Mouse (Mus musculus): ENCODE results near the gene Pitpnc1.
A peak's percentile ranks its signal among the peaks of the same experiment; 100 is the strongest.

The Pitpnc1 gene

DNA sequence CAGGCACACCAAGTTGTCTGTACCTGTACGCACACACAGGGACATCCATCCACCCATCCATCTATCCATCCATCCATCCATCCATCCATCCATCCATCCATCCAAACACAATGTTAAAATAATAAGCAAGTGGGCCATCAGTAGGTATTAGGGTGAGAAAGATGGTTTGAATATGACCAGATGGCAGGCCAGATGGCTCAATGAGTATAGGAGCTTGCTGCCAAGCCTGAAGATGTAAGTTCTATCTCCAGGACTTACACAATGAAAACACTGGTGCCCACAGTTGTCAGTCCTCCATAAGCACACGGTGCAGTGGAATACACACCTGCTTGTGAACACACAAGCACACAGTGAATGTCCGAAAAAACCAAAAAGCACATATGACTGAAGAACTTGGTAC lies 186.9 kb downstream of the Pitpnc1 start:
- no peak for DNase-seq (ENCODE audit: low spot score in 2 of 2)

DNA sequence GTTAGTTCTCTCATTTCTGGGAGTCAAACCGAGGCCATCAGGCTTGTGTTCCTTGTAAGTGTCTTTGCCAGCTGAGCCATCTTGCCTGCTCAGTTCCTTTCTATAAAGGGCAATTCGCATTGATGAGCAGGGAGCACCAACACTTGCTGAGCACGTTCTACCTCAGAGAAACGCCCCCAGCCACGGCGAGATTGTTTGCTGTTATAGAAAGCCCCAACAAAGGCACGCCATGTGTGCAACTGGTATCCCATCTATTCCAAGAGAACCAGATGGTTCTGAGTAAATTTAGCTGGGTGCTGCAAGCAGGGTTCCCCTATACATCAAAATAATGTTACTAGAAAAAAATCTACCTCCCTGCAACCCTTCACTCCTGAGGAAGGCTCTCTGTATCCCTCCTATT lies 188.0 kb downstream of the Pitpnc1 start:
- DNase-seq (ENCODE audit: low spot score in 2 of 2), result no peak

DNA sequence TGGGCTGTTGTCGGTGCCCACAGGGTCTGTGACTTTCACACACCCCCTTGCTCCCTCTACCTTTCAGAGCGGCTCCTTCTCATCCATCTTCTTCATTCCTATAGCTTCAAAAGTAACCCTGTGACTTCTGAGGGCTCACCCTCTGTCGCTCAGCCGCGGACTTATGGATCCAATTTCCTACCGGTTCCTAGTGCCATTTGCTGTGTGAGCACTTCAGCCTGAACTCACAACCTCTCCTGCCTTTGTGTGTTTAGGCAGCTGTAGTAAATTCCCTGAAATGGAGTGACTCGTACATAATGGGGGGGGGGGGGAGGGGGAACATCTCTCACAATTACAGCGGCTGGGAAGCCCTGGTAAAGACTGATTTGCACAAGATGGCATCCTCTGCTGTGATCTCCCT lies 191.2 kb downstream of the Pitpnc1 start:
- no peak for DNase-seq (ENCODE audit: low spot score in 2 of 2)

DNA sequence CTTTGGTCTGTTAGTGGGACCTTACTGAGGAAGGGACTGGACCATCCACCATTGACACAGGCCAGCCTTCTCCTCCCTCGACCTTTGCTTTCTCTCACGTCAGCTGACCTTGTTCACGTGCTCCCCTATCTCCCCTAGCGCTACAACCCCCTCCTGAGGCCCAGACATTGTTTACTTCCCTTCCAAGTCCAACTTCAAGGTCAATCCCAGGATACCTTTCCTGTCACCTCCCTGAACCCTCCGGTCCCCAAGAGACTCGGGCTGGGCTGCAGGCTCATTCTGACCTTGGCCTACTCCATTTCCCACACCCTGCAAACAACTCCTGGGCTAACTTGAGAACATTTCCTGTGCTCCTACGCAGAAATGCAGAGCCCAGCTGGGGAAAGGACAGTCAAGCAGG lies 193.6 kb downstream of the Pitpnc1 start:
- no peak for DNase-seq (ENCODE audit: low spot score in 2 of 2)

DNA sequence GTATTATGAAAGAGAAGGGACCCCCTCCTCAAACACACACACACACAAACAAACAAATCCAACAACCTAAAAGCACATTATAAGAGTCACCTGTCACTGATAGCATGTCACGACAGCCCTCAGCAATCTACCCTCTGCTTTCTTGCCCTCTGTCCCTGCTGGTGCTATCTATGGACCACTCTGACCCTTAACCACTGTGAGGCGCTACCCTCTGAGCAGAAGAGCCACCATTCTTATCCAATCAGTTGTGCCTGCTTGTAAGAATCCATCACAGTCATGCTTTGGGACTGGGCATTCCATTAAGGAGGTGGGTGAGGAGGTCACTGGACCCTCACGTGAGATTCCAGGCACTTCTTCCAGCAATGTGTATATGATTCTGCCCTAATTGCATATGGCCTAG lies 194.2 kb downstream of the Pitpnc1 start:
- no peak for DNase-seq (ENCODE audit: low spot score in 2 of 2)

DNA sequence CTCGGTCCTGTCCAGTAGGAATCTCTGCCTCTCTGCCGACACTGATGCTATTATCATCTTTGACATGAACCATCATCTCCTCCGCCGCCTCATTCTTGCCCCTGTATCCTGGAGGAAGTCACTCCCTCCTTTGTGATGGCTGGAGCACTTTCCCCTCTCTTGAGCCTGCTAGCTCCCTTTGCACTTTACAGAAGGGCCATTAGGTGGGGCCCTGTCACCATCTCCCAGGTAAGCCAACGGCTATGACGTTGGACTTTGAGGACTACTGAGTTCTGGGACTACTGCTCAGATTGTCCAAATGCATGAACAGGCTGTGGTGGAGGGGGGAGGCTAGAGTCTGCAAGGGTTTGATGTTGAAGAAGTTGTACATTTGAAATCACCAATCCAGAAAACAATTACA lies 194.6 kb downstream of the Pitpnc1 start:
- DNase-seq (ENCODE audit: low spot score in 2 of 2), result peak in 1 of 2 experiments; percentile 9

DNA sequence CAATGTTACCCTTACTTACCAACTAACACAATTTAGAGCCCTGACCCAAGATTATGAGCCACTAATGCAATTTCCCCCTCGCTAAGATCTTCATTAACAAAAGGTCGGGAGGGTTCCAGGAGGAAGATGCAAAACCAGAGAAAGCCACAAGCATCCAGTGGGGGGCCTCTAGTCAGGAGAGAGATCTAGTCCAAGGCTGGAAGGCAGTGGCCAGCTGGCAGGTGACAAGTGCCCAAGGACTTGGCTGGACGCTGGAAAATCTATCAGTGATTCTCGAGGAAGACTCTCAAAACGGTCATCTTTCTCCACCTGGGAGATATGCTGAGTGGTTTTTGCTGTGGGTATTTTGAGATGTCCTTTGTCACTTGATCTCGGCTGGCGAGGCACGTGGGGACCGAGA lies 196.3 kb downstream of the Pitpnc1 start:
- no peak for DNase-seq (ENCODE audit: low spot score in 2 of 2)

DNA sequence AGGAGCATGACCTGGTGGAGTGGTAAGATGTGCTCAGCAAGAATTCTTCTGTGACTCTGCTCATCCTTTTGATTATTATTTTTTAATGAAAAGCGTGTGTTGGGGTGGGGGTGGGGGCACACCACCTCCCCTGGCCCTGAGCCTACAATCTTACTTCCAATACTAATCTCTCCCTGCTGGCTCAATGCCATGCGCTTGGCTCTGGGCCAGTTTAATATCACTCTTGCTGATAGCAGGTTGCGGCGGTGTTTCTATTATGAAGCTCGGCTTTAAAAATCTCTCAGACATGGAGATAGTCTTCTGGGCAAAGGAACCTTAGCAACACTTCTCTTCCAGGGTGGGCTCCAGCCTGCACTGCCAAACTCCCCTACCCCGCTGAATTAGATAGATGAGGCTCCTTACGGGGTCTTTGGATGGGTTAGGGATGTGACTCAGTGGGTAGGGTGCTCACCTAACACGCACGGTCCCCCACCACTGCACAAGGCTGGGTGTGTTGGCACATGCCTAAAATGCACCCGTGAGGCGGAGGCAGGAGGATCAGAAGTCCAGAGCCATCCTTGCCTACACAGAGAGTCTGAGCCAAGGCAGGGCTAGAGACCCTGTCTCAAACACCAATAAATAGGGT lies 198.0 kb downstream of the Pitpnc1 start:
- DNase-seq (ENCODE audit: low spot score in 2 of 2), result no peak

DNA sequence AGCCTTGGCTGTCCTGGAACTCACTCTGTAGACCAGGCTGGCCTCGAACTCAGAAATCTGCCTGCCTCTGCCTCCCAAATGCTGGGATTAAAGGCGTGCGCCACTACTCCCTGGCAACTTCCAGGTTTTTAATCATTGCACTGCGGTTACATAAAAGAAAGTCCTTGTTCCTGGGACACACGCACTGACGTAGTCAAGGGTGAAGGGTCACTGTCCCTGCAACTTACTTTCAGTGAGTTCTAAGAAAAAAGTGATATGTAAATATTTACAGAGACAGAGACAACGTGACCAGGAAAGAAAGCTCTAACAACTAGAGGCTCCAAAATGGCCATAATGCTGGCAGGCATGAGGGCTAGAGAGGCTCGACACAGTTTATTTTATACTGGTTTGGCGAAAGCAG lies 199.9 kb downstream of the Pitpnc1 start:
- DNase-seq (ENCODE audit: low spot score in 2 of 2), result no peak

DNA sequence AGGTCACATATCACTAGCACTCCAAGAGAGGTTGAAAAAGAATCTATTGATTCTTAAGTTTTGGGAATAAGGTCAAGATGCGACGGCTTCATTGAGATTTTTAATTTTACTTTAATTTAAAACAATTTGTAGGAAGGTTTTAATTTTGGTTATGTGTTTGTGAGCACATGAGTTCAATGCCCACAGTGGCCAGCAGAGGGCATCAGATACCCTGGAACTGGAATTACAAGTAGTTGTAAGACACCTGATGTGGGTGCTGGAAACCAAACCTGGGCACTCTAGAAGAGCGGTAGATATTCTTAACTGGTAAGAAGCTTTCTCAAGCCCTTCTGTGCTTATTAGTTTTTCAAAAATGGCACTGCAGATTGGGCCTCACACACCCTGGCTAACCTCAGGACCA lies 203.0 kb downstream of the Pitpnc1 start:
- peak in 1 of 2 experiments; percentile 19 for DNase-seq (ENCODE audit: low spot score in 2 of 2)

DNA sequence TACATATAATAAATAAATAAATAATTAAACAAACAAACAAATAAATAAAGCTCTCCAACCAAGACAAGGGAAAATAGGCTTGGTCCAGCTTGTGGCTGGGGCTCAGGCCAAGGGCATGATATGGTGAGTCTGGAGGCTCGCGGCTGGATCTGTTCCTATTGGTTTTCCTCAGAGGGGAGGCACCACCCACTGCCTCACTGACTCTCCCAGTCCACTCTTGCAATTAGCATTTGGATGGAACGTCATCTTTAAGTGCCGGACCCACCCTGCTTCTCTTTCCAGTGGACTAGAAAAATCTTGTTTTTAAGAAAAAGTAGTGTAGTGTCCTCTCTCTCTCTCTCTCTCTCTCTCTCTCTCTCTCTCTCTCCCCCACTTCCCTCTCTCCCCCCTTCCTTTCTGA lies 204.6 kb downstream of the Pitpnc1 start:
- no peak for DNase-seq (ENCODE audit: low spot score in 2 of 2)

DNA sequence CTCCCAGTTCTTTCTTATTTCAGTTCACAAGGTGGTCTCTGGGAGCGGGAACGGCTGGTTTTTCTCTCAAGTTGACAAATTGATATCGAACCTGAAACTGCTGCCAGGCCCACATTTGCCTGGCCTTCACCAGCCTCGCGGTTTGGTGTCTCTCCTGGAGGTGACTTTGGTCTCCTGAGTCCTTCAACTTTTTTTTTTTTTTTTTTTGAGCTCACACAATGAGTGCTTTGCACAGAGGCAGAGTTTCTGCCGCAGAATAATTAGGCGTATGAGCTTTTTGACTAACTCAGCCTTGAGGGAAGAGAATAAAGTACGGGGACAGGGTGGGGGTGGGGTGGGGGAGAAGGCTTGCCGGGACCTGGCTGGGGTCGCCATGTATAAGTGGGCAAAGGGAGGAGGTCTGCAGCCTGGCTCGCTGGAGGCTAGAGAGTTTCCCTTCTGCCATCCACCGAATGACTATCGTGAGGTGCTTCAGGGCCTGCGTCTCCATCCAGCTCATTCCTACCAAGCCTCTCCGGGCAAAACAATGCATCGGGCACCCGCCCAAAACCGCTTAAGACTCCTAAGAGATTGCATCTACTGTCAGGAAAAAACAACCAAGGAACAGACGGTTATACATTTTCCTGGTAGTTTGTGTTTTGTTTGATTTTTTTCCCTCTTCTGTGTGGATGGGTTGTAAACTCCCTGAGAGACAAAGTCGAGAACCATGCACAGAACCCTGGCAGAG lies 205.4 kb downstream of the Pitpnc1 start:
- no peak for DNase-seq (ENCODE audit: low spot score in 2 of 2)

DNA sequence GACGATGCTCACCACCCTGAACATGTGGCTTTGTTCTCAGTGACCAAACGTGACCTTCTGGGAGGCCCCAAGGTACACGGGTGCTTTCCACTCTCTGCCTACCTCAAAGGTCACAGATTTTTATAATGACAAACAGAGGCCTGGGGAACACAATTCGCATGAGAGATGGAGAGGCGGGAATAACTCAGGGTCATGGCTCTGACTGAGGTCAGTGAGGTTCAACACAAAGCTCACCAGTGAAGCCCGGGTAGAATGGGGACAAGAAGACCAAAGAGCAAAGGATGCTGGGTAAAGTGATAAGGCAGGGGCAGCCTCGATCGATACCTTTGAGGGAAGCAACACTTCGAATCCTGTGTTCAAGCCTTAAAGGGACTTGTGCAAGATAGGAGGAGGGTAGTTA lies 206.7 kb downstream of the Pitpnc1 start:
- DNase-seq (ENCODE audit: low spot score in 2 of 2), result no peak

DNA sequence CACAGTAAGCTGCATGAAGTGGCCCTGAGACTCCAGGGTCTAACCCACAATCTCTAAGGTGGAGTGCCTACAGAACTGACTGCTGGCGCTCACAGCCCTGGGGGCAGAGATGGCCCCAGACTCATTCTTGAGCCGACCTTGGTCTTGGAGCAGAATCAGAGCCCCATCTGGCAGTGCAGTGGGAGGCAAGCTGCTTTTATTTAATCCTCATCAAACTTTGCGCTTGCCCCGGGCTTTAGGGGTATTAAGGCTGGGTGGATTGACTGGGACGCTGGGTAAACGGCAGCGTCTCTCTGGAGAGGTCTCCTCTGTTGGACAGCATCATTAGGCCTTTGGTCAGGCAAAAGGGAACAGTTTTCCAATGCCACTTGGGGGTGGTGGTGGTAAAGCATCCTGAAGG lies 211.1 kb downstream of the Pitpnc1 start:
- DNase-seq (ENCODE audit: low spot score in 2 of 2), result no peak

DNA sequence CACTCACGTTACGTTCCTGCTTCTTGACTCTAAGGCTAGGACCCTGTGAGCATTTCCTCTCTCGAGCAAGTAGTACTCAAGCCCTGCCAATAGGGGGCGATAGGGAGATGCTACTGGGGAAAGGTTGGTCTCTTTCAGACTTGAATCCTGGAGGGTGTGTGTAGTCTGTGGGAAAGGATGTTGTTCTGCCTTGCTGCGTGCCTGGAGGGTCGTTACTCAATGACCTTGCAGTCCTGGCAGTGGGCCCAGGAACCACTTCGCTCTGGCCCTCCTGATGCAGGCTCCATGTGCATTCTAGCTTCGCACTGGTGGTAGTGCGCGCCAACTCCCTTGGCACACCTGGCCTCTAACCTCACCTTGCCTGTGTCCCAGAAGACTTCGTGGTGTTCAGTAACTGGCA lies 215.3 kb downstream of the Pitpnc1 start:
- DNase-seq (ENCODE audit: low spot score in 2 of 2), result peak in 1 of 2 experiments; percentile 42

DNA sequence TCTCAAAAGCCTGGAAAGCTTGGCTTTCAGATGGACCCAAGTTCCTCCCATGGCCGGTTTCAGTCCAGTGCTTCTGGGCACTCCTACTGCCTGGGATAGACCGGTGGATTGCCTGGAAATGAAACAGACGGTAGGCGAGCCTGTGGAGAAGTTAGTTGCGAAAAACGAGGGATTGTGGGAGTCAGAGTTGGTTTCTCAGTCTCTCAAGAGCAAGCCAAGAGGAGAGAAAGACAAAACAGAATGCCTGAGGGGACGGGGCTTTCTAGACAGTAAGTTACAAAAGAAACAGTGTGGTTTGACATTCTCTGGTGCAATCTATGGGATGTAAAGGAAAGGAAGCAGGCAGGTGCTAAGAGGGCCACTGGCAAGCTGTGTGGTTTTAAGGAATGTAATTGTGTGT lies 216.3 kb downstream of the Pitpnc1 start:
- DNase-seq (ENCODE audit: low spot score in 2 of 2), result no peak

DNA sequence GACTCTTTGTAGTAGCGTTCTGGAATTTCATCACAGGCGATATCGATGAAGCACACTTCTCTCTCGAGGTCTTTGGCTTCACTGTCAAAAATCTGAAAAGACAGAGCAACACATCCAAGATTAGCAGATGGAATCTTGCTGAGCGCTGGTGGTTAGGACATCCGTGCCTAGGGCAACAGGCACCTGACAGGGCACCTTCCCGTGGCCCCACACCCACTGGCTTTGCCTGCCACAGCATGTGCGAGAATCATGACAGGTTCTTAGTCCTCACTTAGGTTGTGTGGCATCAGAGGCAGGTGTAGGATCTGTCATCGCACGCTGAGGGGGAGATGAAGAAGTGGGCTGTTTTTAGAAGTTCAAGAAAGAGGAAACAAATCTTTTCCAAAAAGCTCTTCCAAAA lies 218.5 kb downstream of the Pitpnc1 start:
- DNase-seq (ENCODE audit: low spot score in 2 of 2), result no peak

DNA sequence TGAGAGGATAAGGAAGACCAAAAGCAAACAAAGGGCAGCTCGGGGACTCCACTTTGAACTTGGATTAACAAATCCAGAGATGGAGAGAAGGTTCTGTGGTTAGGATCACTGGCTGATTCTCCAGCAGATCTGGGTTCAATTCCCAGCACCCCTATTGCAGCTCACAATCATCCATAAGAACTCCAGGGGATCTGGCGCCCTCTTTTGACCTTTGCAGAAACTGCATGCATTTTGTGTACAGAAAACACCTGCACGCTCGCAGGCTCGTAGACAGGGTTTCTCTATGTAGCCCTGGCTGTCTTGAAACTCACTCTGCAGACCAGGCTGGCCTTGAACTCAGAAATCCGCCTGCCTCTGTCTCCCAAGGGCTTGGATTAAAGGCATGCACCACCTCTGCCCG lies 219.0 kb downstream of the Pitpnc1 start:
- DNase-seq (ENCODE audit: low spot score in 2 of 2), result peak in 1 of 2 experiments; percentile 5

DNA sequence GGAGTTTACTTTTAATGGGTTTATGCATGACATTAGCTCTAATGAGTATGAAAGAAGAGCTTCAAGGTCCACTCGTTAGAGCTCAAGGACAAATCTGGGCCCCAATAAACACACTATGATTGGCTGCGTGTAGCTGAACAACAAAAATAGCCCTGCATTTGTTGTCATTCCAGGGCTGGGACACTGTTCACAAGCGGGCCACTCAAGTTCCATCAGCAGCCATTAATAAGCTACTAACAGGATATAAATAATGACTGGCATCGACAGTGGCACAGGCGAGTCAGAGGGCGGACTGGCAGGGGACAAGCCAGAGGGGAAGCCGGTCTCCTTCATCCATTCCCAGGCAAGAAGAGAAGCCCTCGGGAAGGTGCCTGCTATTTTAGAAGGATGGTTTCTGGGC lies 219.6 kb downstream of the Pitpnc1 start:
- DNase-seq (ENCODE audit: low spot score in 2 of 2), result no peak

DNA sequence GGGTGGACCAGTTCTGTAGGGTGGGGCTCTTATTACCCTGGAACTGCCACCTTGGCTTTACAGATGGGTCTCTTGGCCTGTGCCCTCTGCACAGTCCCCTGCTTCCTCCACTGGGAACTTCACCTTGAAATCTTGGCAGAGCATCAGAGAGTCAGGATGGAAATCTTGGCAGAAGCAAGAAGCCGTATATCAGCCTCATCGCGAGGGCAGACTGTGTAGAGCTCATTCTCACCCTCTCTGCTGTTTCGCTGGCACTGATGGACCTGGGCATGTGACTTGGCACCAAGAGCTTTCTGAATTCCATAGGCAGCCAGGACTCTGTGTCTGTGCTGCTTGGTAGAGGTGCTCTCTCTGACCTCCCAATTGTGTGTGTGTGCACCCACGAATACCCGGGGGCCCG lies 221.7 kb downstream of the Pitpnc1 start:
- no peak for DNase-seq (ENCODE audit: low spot score in 2 of 2)

DNA sequence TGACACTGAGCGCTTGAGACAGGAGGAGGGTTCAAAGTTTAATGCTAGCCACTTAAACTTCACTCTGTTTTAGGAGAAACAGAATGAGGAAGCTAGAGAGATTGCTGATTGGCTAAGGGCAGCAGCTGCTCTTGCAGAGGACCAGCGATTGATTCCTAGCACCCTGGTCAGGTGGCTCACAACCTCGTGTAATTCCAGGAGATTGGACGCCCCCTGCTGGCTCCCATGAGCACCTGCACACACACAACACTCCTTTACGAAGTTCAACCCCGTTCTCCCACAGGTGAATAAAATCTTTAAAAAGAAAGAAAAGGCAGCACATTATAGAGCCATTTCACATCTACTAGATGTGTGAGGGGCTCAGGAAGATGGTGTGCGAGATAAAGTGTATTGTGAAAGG lies 224.8 kb downstream of the Pitpnc1 start:
- no peak for DNase-seq (ENCODE audit: low spot score in 2 of 2)

DNA sequence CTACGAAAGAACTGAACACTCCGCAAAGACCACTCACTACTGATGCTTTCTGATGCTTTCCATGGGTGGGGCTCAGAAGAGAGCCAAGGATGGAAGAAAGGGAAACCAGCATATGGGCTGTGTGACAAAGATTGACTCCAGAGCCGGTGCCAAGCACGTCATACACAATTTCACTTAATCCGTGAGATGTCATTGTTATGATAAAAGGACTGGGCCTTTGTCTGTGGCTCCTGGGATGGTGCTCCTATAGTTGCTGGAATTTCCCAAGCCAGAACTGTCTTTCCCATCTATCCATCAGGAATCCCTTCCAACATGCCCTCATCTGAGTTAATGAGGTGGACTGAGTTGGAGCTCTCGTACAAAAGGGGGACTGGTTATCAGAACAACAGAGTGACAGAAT lies 227.4 kb downstream of the Pitpnc1 start:
- no peak for DNase-seq (ENCODE audit: low spot score in 2 of 2)

DNA sequence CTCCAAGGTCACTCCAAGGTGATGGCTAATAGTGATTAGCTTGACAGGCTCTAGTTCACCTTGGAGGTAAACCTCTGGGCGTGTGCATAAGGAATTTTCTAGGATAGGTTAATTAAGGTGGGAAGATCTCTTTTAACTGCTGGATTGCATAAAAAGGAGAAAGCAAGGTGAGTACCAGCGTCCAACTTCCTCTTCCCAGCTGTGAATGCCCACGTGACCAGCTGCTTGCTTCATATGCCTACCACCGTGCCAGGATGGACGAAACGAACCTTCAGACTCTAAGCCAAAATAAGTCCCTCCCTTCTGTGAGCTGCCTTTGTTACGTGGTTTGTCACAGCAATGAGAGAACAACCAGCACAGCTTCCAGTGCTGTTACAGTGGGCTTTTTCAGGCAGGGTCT lies 228.8 kb downstream of the Pitpnc1 start:
- DNase-seq (ENCODE audit: low spot score in 2 of 2), result no peak

DNA sequence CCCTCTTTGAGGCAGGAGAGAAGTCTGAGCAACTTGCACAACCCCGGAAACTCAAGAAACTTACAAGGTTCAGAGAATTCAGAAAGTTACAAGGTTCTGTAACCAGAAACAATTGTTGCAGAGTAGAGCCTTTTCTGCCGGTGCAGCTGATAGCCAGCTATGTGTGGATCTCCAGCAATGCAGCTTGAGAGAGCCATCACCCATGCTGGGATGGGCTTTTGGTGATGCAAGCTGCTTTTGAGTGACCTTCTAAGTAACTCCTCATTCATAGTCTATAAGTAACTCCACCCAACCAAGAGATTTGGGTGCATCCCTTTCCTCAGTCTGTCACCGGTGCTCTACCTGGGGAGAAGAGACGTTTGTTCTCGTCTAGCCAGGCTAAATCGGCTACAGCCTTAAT lies 232.0 kb downstream of the Pitpnc1 start:
- DNase-seq (ENCODE audit: low spot score in 2 of 2), result no peak

Data from thymus, postnatal 10 days (tissue).